Mouse (Mus musculus) bone marrow, adult 2 months (tissue): Measurements from ENCODE around the gene Psg20.

ENCODE experiments used
- CTCF ChIP-seq: fragments of 200-500 bp; IDR thresholded peaks from 2 replicates; pipeline ENCODE4 v1.5.1; 2011; ENCODE audit warnings: low read length, control low read depth; ENCODE audit not compliant: control insufficient read depth, insufficient read depth
- POLR2A ChIP-seq: fragments of 200-500 bp; IDR thresholded peaks from 2 replicates; pipeline ENCODE4 v1.6.1; 2011; ENCODE audit warnings: low read depth, mild to moderate bottlenecking, control low read depth, low read length, borderline replicate concordance; ENCODE audit not compliant: control insufficient read depth

- TF ChIP-seq CTCF (no peak), POLR2A (no peak)
Observed at GRCm38 (mm10) chr7:18686085-18686484, at the start of gene Psg20.
